Mouse (Mus musculus) C2C12 (cell line): ENCODE results near the gene 2810004N23Rik.

Experiments used
- CEBPB ChIP-seq: IDR thresholded peaks from one replicate; pipeline ENCODE4 v1.6.1; 2011; ENCODE audit warnings: low read depth, mild to moderate bottlenecking, control low read depth, moderate library complexity
- CTCF ChIP-seq: IDR thresholded peaks from one replicate; pipeline ENCODE4 v1.5.1; 2011; ENCODE audit not compliant: control insufficient read depth, insufficient read depth, insufficient read length
- FOSL1 ChIP-seq: IDR thresholded peaks from one replicate; pipeline ENCODE4 v1.8.0; 2011; ENCODE audit warnings: mild to moderate bottlenecking, low read length; ENCODE audit not compliant: poor library complexity, insufficient read depth, severe bottlenecking
- MYOG ChIP-seq: IDR thresholded peaks from one replicate; pipeline ENCODE4 v1.6.1; 2011; ENCODE audit not compliant: control insufficient read depth, insufficient read length; ENCODE audit errors: extremely low read depth
- USF1 ChIP-seq: IDR thresholded peaks from one replicate; pipeline ENCODE4 v1.6.1; 2011; ENCODE audit warnings: low read depth, mild to moderate bottlenecking, control low read depth, moderate library complexity

DNA sequence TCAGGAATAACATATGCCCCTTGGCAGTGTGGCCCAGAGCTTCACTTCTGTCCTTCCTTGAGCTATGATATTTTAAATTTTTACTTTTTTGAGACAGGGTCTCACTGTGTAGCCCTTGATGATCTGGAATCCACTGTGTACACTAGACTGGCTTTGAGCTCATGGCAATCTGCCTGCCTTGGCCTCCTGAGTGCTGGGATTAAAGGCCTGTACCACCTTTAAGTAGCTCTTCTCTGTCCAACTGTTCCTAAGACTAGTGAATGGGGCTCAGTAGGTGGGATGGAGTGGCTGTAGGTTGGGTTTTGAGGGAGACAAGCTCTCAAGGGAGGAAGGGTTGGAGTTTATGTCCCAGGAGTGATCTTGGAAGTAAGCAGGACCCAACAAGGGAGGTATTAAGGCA, 27.1 kb downstream of the 2810004N23Rik start:
- TF ChIP-seq CTCF (no peak), USF1 (no peak), FOSL1 (no peak), CEBPB (no peak), MYOG (no peak)
